Mouse (Mus musculus): ENCODE results near the gene Arpc5l. TPM values are rescaled to one million over a fixed set of nuclear protein-coding genes. Genes with fewer than 3 reads are reported as not detected.

The Arpc5l gene
- total RNA-seq (2021) (100 to 1,000 TPM in 1 of 2 experiments, 10 to 100 TPM in 1; 85.1 to 102 TPM), polyA plus RNA-seq (2012; rRNA removed) (38.8 and 51.5 TPM in 2 replicates)
- long read RNA-seq, full-length matches to known transcripts = 1 of 11 reads
- long read RNA-seq, partial matches to known transcripts = 2 of 11 reads
- long read RNA-seq, other reads (novel, unspliced or antisense) = 8 of 11 reads

DNA sequence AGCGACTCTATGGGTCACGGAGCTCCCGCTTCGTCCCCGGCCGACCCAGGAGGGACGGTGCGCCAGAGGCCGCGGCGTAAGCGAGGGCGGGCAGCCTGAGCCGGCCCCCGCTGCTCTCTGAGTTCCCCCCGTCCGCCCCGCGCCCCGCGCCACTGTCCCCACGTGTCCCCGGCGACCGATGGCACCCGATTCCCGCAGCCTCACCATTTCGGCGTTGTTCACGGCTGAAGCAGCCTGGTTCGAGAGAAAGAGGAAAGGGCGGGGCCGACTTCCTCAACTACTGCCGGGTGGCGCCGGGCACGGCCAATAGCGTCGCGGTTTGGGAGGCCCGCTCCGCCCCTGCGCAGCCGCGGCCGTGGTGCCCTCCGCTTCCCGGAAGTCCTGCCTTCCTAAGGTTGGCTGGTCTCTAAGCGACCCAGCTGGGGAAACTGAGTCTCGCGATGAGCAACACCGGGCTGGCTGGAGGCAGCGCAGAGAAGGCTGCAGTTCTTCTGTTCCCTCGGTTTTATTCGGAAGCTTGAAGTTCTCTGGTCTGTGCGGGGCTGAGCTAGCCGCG, at the start of gene Arpc5l:
Gene Arpc5l (plus strand): TSS at position 469 of the 556 bp plus-strand sequence.
- intact Hi-C loops (cut with DNase I) = loop anchor here (5.0 to 10.0 kb wide), 2 partner anchors 62 to 360 kb away; partner anchors contain the start of genes Golga1 and Psmb7
- Histone ChIP-seq H3K27ac (peak within 1 kb of the TSS; percentile 77), H3K79me2 (replicated peaks; ENCODE audit: control insufficient read depth, insufficient read depth, low read length) (peaks cover 1% of the 10 kb centered on the region; the same call in 1 of the 2 replicates), H3K4me1 (ENCODE audit: control insufficient read depth, insufficient read depth, low read length) (peaks cover 10% of the 10 kb centered on the region), H3K9ac (ENCODE audit: low read depth, low read length) (peak within 1 kb of the TSS; percentile 82), H3K36me3 (ENCODE audit: control insufficient read depth, insufficient read depth, low read length) (peaks cover 13% of the 10 kb centered on the region), H3K27me3 (ENCODE audit: control insufficient read depth, insufficient read depth, low read length) (no peaks in the 10 kb centered on the region), H3K4me3 (peak within 1 kb of the TSS; percentile 91)
- DNase-seq = peak; percentile 92 to 94
- TF ChIP-seq POLR2A (IDR thresholded peaks at IDR 0.05; ENCODE audit: insufficient read depth, low read depth, low read length) (peak; percentile 91), EP300 (IDR thresholded peaks at IDR 0.05; ENCODE audit: insufficient read depth, low read depth, low read length) (no peak)
- under 1% methylated on average over 58 of the region's 58 CpGs for WGBS

DNA sequence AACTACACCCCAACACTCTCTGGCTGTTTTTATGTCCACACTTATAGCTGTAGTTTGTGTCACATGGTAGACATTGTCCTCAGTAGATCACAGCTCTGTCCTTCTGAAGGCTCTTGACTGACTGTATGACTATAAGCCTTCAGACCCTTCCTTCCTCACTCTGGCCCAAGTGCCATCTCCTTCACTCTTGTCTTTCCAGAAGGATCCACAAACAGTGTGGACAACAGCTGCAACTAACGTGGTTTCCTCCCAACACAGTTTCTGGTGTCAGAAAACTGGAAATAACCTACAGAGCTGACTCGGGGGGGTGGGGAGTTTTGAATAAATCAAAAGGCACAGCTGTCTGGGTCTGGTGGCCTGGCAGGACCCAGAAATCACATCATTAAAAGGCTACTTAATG, 49.1 kb upstream of the Arpc5l start:
- DNase-seq = no peak
- H3K79me2 ChIP-seq (replicated peaks; ENCODE audit: control insufficient read depth, insufficient read depth, low read length) = no peaks in the 10 kb centered on the region
- 67% methylated on average over 2 of the region's 2 CpGs for WGBS
- no peak overlapping the region for H3K4me3 ChIP-seq
- peaks cover 2% of the 10 kb centered on the region for H3K4me1 ChIP-seq (ENCODE audit: control insufficient read depth, insufficient read depth, low read length)
- H3K27ac ChIP-seq = no peak overlapping the region
- H3K9ac ChIP-seq (ENCODE audit: low read depth, low read length) = no peak overlapping the region
- H3K36me3 ChIP-seq (ENCODE audit: control insufficient read depth, insufficient read depth, low read length) = no peaks in the 10 kb centered on the region
- H3K27me3 ChIP-seq (ENCODE audit: control insufficient read depth, insufficient read depth, low read length) = 0 out of 2 replicates have a peak, but pooled peaks cover 2% of the 10 kb centered on the region
- TF ChIP-seq POLR2A (IDR thresholded peaks at IDR 0.05; ENCODE audit: insufficient read depth, low read depth, low read length) (no peak), CTCF (IDR thresholded peaks at IDR 0.05) (no peak), EP300 (IDR thresholded peaks at IDR 0.05; ENCODE audit: insufficient read depth, low read depth, low read length) (no peak)
- intact Hi-C loops (cut with DNase I) = no loop called here

DNA sequence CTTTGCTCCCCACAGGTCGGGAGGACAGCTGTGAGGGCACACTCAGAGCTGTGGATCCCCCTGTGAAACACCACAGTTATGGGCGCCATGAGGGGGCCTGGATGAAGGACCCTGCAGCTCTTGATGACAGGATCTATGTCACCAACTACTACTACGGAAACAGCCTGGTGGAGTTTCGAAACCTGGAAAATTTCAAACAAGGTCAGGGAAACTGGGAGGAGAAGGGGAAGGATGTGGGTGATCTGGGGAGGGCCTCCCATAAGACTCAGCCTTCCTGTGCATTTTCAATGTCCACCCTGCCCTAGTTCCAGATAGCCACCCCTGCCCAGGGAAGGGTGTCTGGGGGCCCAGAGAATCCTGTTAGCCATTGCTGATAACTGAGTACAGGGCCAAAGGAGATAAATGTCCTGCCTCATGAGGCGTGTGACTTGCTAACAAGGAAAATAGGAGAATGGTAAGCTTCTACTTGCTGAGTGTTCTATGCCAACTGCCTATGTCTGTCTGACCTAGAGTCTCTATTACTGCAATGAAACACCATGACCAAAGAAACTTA, 47.4 kb upstream of the Arpc5l start:
- TF ChIP-seq CTCF (IDR thresholded peaks at IDR 0.05) (no peak), POLR2A (IDR thresholded peaks at IDR 0.05; ENCODE audit: insufficient read depth, low read depth, low read length) (no peak), EP300 (IDR thresholded peaks at IDR 0.05; ENCODE audit: insufficient read depth, low read depth, low read length) (no peak)
- 63% methylated on average over 5 of the region's 5 CpGs for WGBS
- H3K4me3 ChIP-seq = no peak overlapping the region
- H3K79me2 ChIP-seq (replicated peaks; ENCODE audit: control insufficient read depth, insufficient read depth, low read length) = no peaks in the 10 kb centered on the region
- no peak overlapping the region for H3K9ac ChIP-seq (ENCODE audit: low read depth, low read length)
- no peaks in the 10 kb centered on the region for H3K36me3 ChIP-seq (ENCODE audit: control insufficient read depth, insufficient read depth, low read length)
- no peak overlapping the region for H3K27ac ChIP-seq
- intact Hi-C loops (cut with DNase I) = no loop called here
- H3K27me3 ChIP-seq (ENCODE audit: control insufficient read depth, insufficient read depth, low read length) = 0 out of 2 replicates have a peak, but pooled peaks cover 2% of the 10 kb centered on the region
- no peak for DNase-seq
- H3K4me1 ChIP-seq (ENCODE audit: control insufficient read depth, insufficient read depth, low read length) = no peaks in the 10 kb centered on the region; the same call in 1 of the 2 replicates

DNA sequence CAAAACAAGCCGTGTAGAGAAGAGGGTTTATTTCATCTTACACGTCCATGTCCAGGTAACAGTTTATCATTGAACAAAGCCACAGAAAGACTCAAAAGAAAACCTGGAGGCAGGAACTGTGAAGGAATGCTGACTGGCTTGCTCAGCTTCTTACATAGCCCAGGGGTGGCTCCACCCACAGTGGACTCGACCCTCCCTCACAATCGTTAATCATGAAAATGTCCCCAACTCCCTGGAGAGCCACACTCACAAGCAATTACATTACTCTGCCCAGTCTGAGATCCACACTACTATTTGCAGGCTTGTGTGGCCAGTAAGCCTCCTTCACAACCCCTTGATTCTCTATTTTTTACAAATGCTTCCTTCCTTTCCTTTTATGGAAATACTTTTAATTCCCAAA, 41.0 kb upstream of the Arpc5l start:
- TF ChIP-seq EP300 (IDR thresholded peaks at IDR 0.05; ENCODE audit: insufficient read depth, low read depth, low read length) = no peak
- no peak for TF ChIP-seq CTCF (IDR thresholded peaks at IDR 0.05)
- TF ChIP-seq POLR2A (IDR thresholded peaks at IDR 0.05; ENCODE audit: insufficient read depth, low read depth, low read length) = no peak
- intact Hi-C loops (cut with DNase I) = no loop called here
- Histone ChIP-seq H3K9ac (ENCODE audit: low read depth, low read length) (no peak overlapping the region), H3K36me3 (ENCODE audit: control insufficient read depth, insufficient read depth, low read length) (no peaks in the 10 kb centered on the region), H3K27ac (no peak overlapping the region), H3K27me3 (ENCODE audit: control insufficient read depth, insufficient read depth, low read length) (0 out of 2 replicates have a peak, but pooled peaks cover 2% of the 10 kb centered on the region), H3K4me3 (no peak overlapping the region), H3K79me2 (replicated peaks; ENCODE audit: control insufficient read depth, insufficient read depth, low read length) (no peaks in the 10 kb centered on the region), H3K4me1 (ENCODE audit: control insufficient read depth, insufficient read depth, low read length) (no peaks in the 10 kb centered on the region)
- DNase-seq = no peak
- WGBS = 46% methylated on average over 4 of the region's 4 CpGs

DNA sequence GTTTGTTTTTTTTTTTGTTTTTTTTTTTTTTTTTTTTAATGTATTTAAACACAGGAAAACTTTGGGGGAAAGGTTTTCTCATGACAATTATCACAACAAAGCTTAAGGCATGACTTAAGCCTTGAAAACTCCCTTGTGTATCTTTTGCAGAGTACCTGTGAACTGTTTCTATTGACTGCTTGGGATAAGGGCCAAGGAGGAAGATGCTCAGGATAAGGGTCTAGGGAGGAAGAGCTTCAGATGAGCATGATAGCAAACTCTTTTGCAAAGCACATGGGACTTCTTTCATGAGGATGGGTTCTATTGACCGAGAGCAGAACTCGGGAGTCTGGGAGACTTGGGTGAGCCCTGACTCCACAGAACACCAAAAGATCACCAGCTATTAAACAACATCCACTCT, 35.5 kb upstream of the Arpc5l start:
- Histone ChIP-seq H3K27me3 (ENCODE audit: control insufficient read depth, insufficient read depth, low read length) (no peaks in the 10 kb centered on the region), H3K9ac (ENCODE audit: low read depth, low read length) (no peak overlapping the region), H3K4me3 (no peak overlapping the region), H3K27ac (no peak overlapping the region), H3K79me2 (replicated peaks; ENCODE audit: control insufficient read depth, insufficient read depth, low read length) (no peaks in the 10 kb centered on the region), H3K36me3 (ENCODE audit: control insufficient read depth, insufficient read depth, low read length) (no peaks in the 10 kb centered on the region), H3K4me1 (ENCODE audit: control insufficient read depth, insufficient read depth, low read length) (no peaks in the 10 kb centered on the region)
- no peak for DNase-seq
- TF ChIP-seq CTCF (IDR thresholded peaks at IDR 0.05) = no peak
- no peak for TF ChIP-seq EP300 (IDR thresholded peaks at IDR 0.05; ENCODE audit: insufficient read depth, low read depth, low read length)
- no peak for TF ChIP-seq POLR2A (IDR thresholded peaks at IDR 0.05; ENCODE audit: insufficient read depth, low read depth, low read length)
- 92% methylated on average over 2 of the region's 2 CpGs for WGBS
- intact Hi-C loops (cut with DNase I) = no loop called here

DNA sequence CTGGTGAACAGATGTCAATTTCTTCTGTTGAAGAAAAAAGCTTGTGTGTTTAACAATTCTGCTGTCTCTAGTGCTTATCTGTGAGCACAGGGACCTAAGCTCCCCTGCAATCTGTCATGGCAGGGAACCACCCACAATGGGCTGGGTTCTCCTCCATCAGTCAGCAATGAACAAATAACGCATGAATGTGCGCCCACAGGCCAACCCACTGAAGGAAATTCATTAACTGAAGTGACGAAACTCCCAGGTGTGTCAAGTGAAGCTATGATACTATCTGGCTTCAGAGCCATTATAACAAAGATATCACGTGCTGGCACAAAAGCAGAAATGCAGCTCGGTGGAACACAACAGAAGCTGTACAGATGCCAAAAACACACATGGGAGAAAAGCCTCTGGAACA, 35.1 kb upstream of the Arpc5l start:
- intact Hi-C loops (cut with DNase I) = no loop called here
- Histone ChIP-seq H3K4me3 (no peak overlapping the region), H3K27me3 (ENCODE audit: control insufficient read depth, insufficient read depth, low read length) (no peaks in the 10 kb centered on the region), H3K9ac (ENCODE audit: low read depth, low read length) (no peak overlapping the region), H3K36me3 (ENCODE audit: control insufficient read depth, insufficient read depth, low read length) (no peaks in the 10 kb centered on the region), H3K79me2 (replicated peaks; ENCODE audit: control insufficient read depth, insufficient read depth, low read length) (no peaks in the 10 kb centered on the region), H3K4me1 (ENCODE audit: control insufficient read depth, insufficient read depth, low read length) (no peaks in the 10 kb centered on the region), H3K27ac (no peak overlapping the region)
- 65% methylated on average over 5 of the region's 5 CpGs for WGBS
- TF ChIP-seq POLR2A (IDR thresholded peaks at IDR 0.05; ENCODE audit: insufficient read depth, low read depth, low read length) (no peak), EP300 (IDR thresholded peaks at IDR 0.05; ENCODE audit: insufficient read depth, low read depth, low read length) (no peak), CTCF (IDR thresholded peaks at IDR 0.05) (no peak)
- no peak for DNase-seq
